Mouse (Mus musculus) CH12.LX (cell line): ENCODE results near the gene Ect2l. TPM values are rescaled to one million over a fixed set of nuclear protein-coding genes. Genes with fewer than 3 reads are reported as not detected.

Experiments
- DNase-seq: peaks from one replicate; pipeline ENCODE4 v3.0.0-alpha.2; 2013; ENCODE audit errors: extremely low read depth
- H3K27ac ChIP-seq: 2 replicates; pipeline ENCODE4 v1.5.1; 2012; ENCODE audit warnings: low read depth, mild to moderate bottlenecking, control low read depth, moderate library complexity; ENCODE audit not compliant: insufficient read depth
- H3K27me3 ChIP-seq: replicated peaks from 2 replicates; pipeline ENCODE3; 2012; ENCODE audit warnings: inconsistent platforms
- H3K36me3 ChIP-seq, 2 experiments: replicated peaks in 1 of 2; 2 replicates each; pipeline versions ENCODE3 to v1.6.1; 2012; ENCODE audit warnings: inconsistent platforms in 1 of 2, low read length in 1 of 2, mild to moderate bottlenecking in 1 of 2, mixed read lengths in 1 of 2, moderate library complexity in 1 of 2; ENCODE audit not compliant: control insufficient read depth in 1 of 2, insufficient read depth in 1 of 2
- H3K4me1 ChIP-seq, 2 experiments: 2 replicates each; pipeline ENCODE4 v1.6.1; 2012; ENCODE audit warnings: inconsistent platforms in 1 of 2, moderate library complexity in 1 of 2; ENCODE audit not compliant: insufficient read depth in 2 of 2, control insufficient read depth in 1 of 2
- H3K4me2 ChIP-seq: 2 replicates; pipeline ENCODE4 v1.6.1; 2012; ENCODE audit warnings: low read depth, mild to moderate bottlenecking, control low read depth; ENCODE audit not compliant: poor library complexity, insufficient read depth, severe bottlenecking
- H3K4me3 ChIP-seq, 3 experiments: fragments of 150-350 bp in 1 of 3; sonication (generic) in 1 of 3; replicated peaks in 1 of 3; 2 replicates each; pipeline versions ENCODE3 to v1.5.1; 2011 to 2012; ENCODE audit warnings: low read depth in 2 of 3, low read length in 2 of 3, mild to moderate bottlenecking in 2 of 3, moderate library complexity in 2 of 3, control low read depth in 1 of 3, improper control_type of control experiment in 1 of 3, inconsistent platforms in 1 of 3, mixed read lengths in 1 of 3; ENCODE audit not compliant: poor library complexity in 1 of 3
- H3K79me2 ChIP-seq: replicated peaks from 2 replicates; pipeline ENCODE4 v1.6.1; 2012; ENCODE audit warnings: mild to moderate bottlenecking, moderate library complexity; ENCODE audit not compliant: control insufficient read depth, poor library complexity, insufficient read depth, severe bottlenecking; ENCODE audit errors: extremely low read depth
- H3K9ac ChIP-seq: 2 replicates; pipeline ENCODE4 v1.6.1; 2012; ENCODE audit warnings: low read depth, mild to moderate bottlenecking, control low read depth, moderate library complexity; ENCODE audit not compliant: insufficient read depth
- H3K9me3 ChIP-seq: replicated peaks from 2 replicates; pipeline ENCODE3; 2012; ENCODE audit warnings: low read length, inconsistent platforms, mixed read lengths
- BHLHE40 ChIP-seq: IDR thresholded peaks from 2 replicates; pipeline ENCODE4 v1.6.1; 2011; ENCODE audit warnings: mild to moderate bottlenecking, low read depth, low read length, improper control_type of control experiment
- CHD1 ChIP-seq: IDR thresholded peaks from 2 replicates; pipeline ENCODE4 v1.6.1; 2012; ENCODE audit warnings: low read depth, low read length, improper control_type of control experiment, inconsistent platforms
- CHD2 ChIP-seq: IDR thresholded peaks from 2 replicates; pipeline ENCODE4 v1.6.1; 2011; ENCODE audit warnings: low read length, improper control_type of control experiment
- CTCF ChIP-seq, 2 experiments: IDR thresholded peaks in 1 of 2; conservative IDR thresholded peaks in 1 of 2; 2 replicates each; pipeline ENCODE4 v1.5.1; 2011 to 2012; ENCODE audit warnings: low read depth in 2 of 2, low read length in 2 of 2, improper control_type of control experiment in 1 of 2, inconsistent platforms in 1 of 2, mild to moderate bottlenecking in 1 of 2, moderate library complexity in 1 of 2
- E2F4 ChIP-seq: IDR thresholded peaks from 2 replicates; pipeline ENCODE4 v1.6.1; 2011; ENCODE audit warnings: low read depth, low read length, improper control_type of control experiment; ENCODE audit not compliant: insufficient replicate concordance
- ELF1 ChIP-seq: IDR thresholded peaks from 2 replicates; pipeline ENCODE4 v1.6.1; 2014; ENCODE audit warnings: low read depth, mild to moderate bottlenecking, inconsistent platforms, low read length, improper control_type of control experiment
- EP300 ChIP-seq: IDR thresholded peaks from 2 replicates; pipeline ENCODE4 v1.6.1; 2011; ENCODE audit warnings: low read length, improper control_type of control experiment
- ETS1 ChIP-seq: conservative IDR thresholded peaks from 2 replicates; pipeline ENCODE4 v1.6.1; 2012; ENCODE audit warnings: low read depth, mild to moderate bottlenecking, inconsistent platforms, low read length, improper control_type of control experiment, moderate library complexity
- GABPA ChIP-seq: IDR thresholded peaks from 2 replicates; pipeline ENCODE4 v1.6.1; 2012; ENCODE audit warnings: low read depth, low read length, improper control_type of control experiment, inconsistent platforms; ENCODE audit not compliant: insufficient replicate concordance
- HCFC1 ChIP-seq: IDR thresholded peaks from 2 replicates; pipeline ENCODE4 v1.6.1; 2012; ENCODE audit warnings: low read depth, mild to moderate bottlenecking, inconsistent platforms, low read length, improper control_type of control experiment
- IRF4 ChIP-seq: IDR thresholded peaks from 2 replicates; pipeline ENCODE4 v1.6.1; 2014; ENCODE audit warnings: low read depth, mild to moderate bottlenecking, inconsistent platforms, low read length, improper control_type of control experiment
- JUN ChIP-seq: IDR thresholded peaks from 2 replicates; pipeline ENCODE4 v1.6.1; 2011; ENCODE audit warnings: low read depth, mild to moderate bottlenecking, low read length, improper control_type of control experiment, moderate library complexity; ENCODE audit not compliant: insufficient read depth
- JUND ChIP-seq: conservative IDR thresholded peaks from 2 replicates; pipeline ENCODE4 v1.6.1; 2011; ENCODE audit warnings: low read depth, low read length, improper control_type of control experiment
- KAT2A ChIP-seq: IDR thresholded peaks from 2 replicates; pipeline ENCODE4 v1.6.1; 2012; ENCODE audit warnings: low read length, improper control_type of control experiment, inconsistent platforms; ENCODE audit not compliant: insufficient replicate concordance
- MAFK ChIP-seq: IDR thresholded peaks from 2 replicates; pipeline ENCODE4 v1.6.1; 2011; ENCODE audit warnings: low read length, improper control_type of control experiment; ENCODE audit not compliant: insufficient replicate concordance
- MAX ChIP-seq: IDR thresholded peaks from 2 replicates; pipeline ENCODE4 v1.6.1; 2011; ENCODE audit warnings: low read length, improper control_type of control experiment
- MAZ ChIP-seq: IDR thresholded peaks from 2 replicates; pipeline ENCODE4 v1.6.1; 2012; ENCODE audit warnings: low read depth, mild to moderate bottlenecking, inconsistent platforms, low read length, improper control_type of control experiment, moderate library complexity
- MEF2A ChIP-seq: IDR thresholded peaks from 2 replicates; pipeline ENCODE4 v1.6.1; 2014; ENCODE audit warnings: low read depth, mild to moderate bottlenecking, inconsistent platforms, low read length, improper control_type of control experiment, borderline replicate concordance
- MXI1 ChIP-seq: IDR thresholded peaks from 2 replicates; pipeline ENCODE4 v1.6.1; 2011; ENCODE audit warnings: mild to moderate bottlenecking, low read depth, low read length, improper control_type of control experiment
- MYC ChIP-seq: IDR thresholded peaks from 2 replicates; pipeline ENCODE4 v1.6.1; 2011; ENCODE audit warnings: low read depth, mild to moderate bottlenecking, improper control_type of control experiment, low read length
- NELFE ChIP-seq: IDR thresholded peaks from 2 replicates; pipeline ENCODE4 v1.6.1; 2011; ENCODE audit warnings: low read depth, low read length, improper control_type of control experiment
- NRF1 ChIP-seq: IDR thresholded peaks from 2 replicates; pipeline ENCODE4 v1.6.1; 2014; ENCODE audit warnings: low read depth, mild to moderate bottlenecking, inconsistent platforms, low read length, improper control_type of control experiment, moderate library complexity
- PAX5 ChIP-seq: IDR thresholded peaks from 2 replicates; pipeline ENCODE4 v1.6.1; 2012; ENCODE audit warnings: low read length, inconsistent platforms, mixed read lengths
- POLR2A ChIP-seq: IDR thresholded peaks from 2 replicates; pipeline ENCODE4 v1.6.1; 2011; ENCODE audit warnings: low read depth, mild to moderate bottlenecking, improper control_type of control experiment, low read length
- POLR2AphosphoS2 ChIP-seq: IDR thresholded peaks from 2 replicates; pipeline ENCODE4 v1.6.1; 2011; ENCODE audit warnings: low read depth, low read length, improper control_type of control experiment
- RAD21 ChIP-seq: IDR thresholded peaks from 2 replicates; pipeline ENCODE4 v1.6.1; 2011; ENCODE audit warnings: low read depth, mild to moderate bottlenecking, low read length, improper control_type of control experiment, moderate library complexity
- RCOR1 ChIP-seq: conservative IDR thresholded peaks from 2 replicates; pipeline ENCODE4 v1.6.1; 2012; ENCODE audit warnings: low read depth, mild to moderate bottlenecking, inconsistent platforms, low read length, improper control_type of control experiment
- SIN3A ChIP-seq: IDR thresholded peaks from 2 replicates; pipeline ENCODE4 v1.6.1; 2012; ENCODE audit warnings: low read length, improper control_type of control experiment, inconsistent platforms
- SMC3 ChIP-seq: IDR thresholded peaks from 2 replicates; pipeline ENCODE4 v1.6.1; 2011; ENCODE audit warnings: low read depth, low read length, improper control_type of control experiment
- TBP ChIP-seq: conservative IDR thresholded peaks from 2 replicates; pipeline ENCODE4 v1.6.1; 2011; ENCODE audit warnings: low read depth, low read length, improper control_type of control experiment
- TCF12 ChIP-seq: IDR thresholded peaks from 2 replicates; pipeline ENCODE4 v1.6.1; 2014; ENCODE audit warnings: low read depth, mild to moderate bottlenecking, inconsistent platforms, low read length, improper control_type of control experiment
- UBTF ChIP-seq: IDR thresholded peaks from 2 replicates; pipeline ENCODE4 v1.6.1; 2012; ENCODE audit warnings: low read depth, mild to moderate bottlenecking, inconsistent platforms, low read length, improper control_type of control experiment, moderate library complexity
- USF1 ChIP-seq: IDR thresholded peaks from 2 replicates; pipeline ENCODE4 v1.6.1; 2014; ENCODE audit warnings: low read depth, mild to moderate bottlenecking, inconsistent platforms, low read length, improper control_type of control experiment
- USF2 ChIP-seq: conservative IDR thresholded peaks from 2 replicates; pipeline ENCODE4 v1.6.1; 2011; ENCODE audit warnings: low read depth, low read length, improper control_type of control experiment
- ZC3H11A ChIP-seq: IDR thresholded peaks from 2 replicates; pipeline ENCODE4 v1.6.1; 2012; ENCODE audit warnings: low read depth, mild to moderate bottlenecking, inconsistent platforms, low read length, improper control_type of control experiment
- ZKSCAN1 ChIP-seq: IDR thresholded peaks from 2 replicates; pipeline ENCODE4 v1.6.1; 2012; ENCODE audit warnings: low read depth, inconsistent platforms, low read length, improper control_type of control experiment, borderline replicate concordance
- ZMIZ1 ChIP-seq: IDR thresholded peaks from 2 replicates; pipeline ENCODE4 v1.6.1; 2012; ENCODE audit warnings: low read depth, mild to moderate bottlenecking, inconsistent platforms, low read length, improper control_type of control experiment
- ZNF384 ChIP-seq: IDR thresholded peaks from 2 replicates; pipeline ENCODE4 v1.6.1; 2012; ENCODE audit warnings: low read depth, low read length, improper control_type of control experiment, inconsistent platforms
- dilution Hi-C: fragments of 300-500 bp; cut with MboI; formaldehyde crosslinking; loops from 2 replicates; pipeline ENCODE4 v1.14.3; 2020; ENCODE audit warnings: low sequenced_read_pairs; ENCODE audit not compliant: extremely low pct_unique_long_range_greater_than_20kb, extremely low pct_ligation_motif_present
- in situ Hi-C: fragments of 300-500 bp; cut with MboI; formaldehyde crosslinking; loops from 3 replicates; pipeline ENCODE4 v1.14.3; 2019; ENCODE audit warnings: low sequenced_read_pairs, low pct_ligation_motif_present, low pct_unique_long_range_greater_than_20kb, mixed read lengths
- polyA plus RNA-seq: library from polyadenylated mRNA; unstranded; fragments of >175 nt; gene quantifications from 2 replicates; pipeline ENCODE4 v1.2.1, GENCODE M21; 2012; ENCODE audit warnings: low read depth; ENCODE audit not compliant: insufficient read length
- total RNA-seq, 2 experiments: library from RNA; depleted of rRNA; stranded (reverse); fragments of 300-350 nt in 1 of 2; fragments of >200 nt in 1 of 2; gene quantifications; 2 replicates each; pipeline ENCODE4 v1.2.3; 2012 to 2014

Gene Ect2l
- not detected in 2 replicates for total RNA-seq (2012; rRNA removed)
- not detected in 2 replicates for total RNA-seq (2014; rRNA removed)
- polyA plus RNA-seq = not detected in 2 replicates

GRCm38 (mm10) chr10:18210726-18211125 lies at the start of gene Ect2l:
TSS of gene Ect2l (minus strand) at chr10:18210890.
- peaks cover 2 to 9% of the 10 kb centered on the region in 2 experiments; a peak in 3 of 4 replicates for H3K4me1 ChIP-seq
- H3K4me3 ChIP-seq = peak within 1 kb of the TSS in 2 of 3 experiments; percentile 1 to 30
- TF ChIP-seq SMC3 (peak; percentile 76), CTCF (conservative IDR thresholded peaks at IDR 0.05 in 1 of 2, IDR thresholded peaks at IDR 0.05 in 1 of 2; ENCODE audit: low read depth in 2 of 2, low read length in 2 of 2) (peak; percentile 56 to 76), SIN3A (peak; percentile 18; the same call in 1 of the 2 replicates), GABPA (no peak), CHD1 (no peak), POLR2AphosphoS2 (no peak), JUN (no peak), MEF2A (no peak), ZC3H11A (no peak), MAX (peak; percentile 70; the same call in 1 of the 2 replicates), NRF1 (no peak), RAD21 (peak; percentile 65), RCOR1 (no peak), ZMIZ1 (no peak), MXI1 (peak; percentile 87), BHLHE40 (peak; percentile 82), MYC (no peak), HCFC1 (no peak), JUND (no peak), KAT2A (no peak), USF1 (no peak), EP300 (no peak), MAFK (no peak), ETS1 (no peak), ZKSCAN1 (no peak), IRF4 (no peak), POLR2A (no peak), PAX5 (no peak), UBTF (no peak), ZNF384 (no peak), NELFE (no peak), ELF1 (no peak), TBP (no peak), E2F4 (no peak), MAZ (no peak), USF2 (no peak), TCF12 (no peak), CHD2 (no peak)
- DNase-seq = peak; percentile 69
- no peaks in the 10 kb centered on the region for H3K79me2 ChIP-seq
- no peak within 1 kb of the TSS for H3K27ac ChIP-seq
- H3K9ac ChIP-seq = peak within 1 kb of the TSS; percentile 9; the same call in 1 of the 2 replicates
- peaks cover 4 to 6% of the 10 kb centered on the region in 2 experiments for H3K36me3 ChIP-seq
- dilution Hi-C loops = no loop called here
- no peaks in the 10 kb centered on the region for H3K27me3 ChIP-seq
- peak within 1 kb of the TSS; percentile 79 for H3K4me2 ChIP-seq
- no peaks in the 10 kb centered on the region for H3K9me3 ChIP-seq
- in situ Hi-C loops = no loop called here
